Mouse (Mus musculus) testis, adult 2 months (tissue): ENCODE measurements around the gene Fbxo8.

ENCODE experiments used
- CTCF ChIP-seq: fragments of 200-500 bp; IDR thresholded peaks from 2 replicates; pipeline ENCODE4 v1.5.1; 2012; ENCODE audit warnings: low read depth, mild to moderate bottlenecking, inconsistent platforms, low read length, moderate library complexity; ENCODE audit not compliant: control insufficient read depth, insufficient read depth, insufficient replicate concordance
- POLR2A ChIP-seq: fragments of 200-500 bp; IDR thresholded peaks from 2 replicates; pipeline ENCODE4 v1.6.1; 2012; ENCODE audit warnings: low read depth, mild to moderate bottlenecking, inconsistent platforms, low read length, moderate library complexity; ENCODE audit not compliant: control insufficient read depth

DNA sequence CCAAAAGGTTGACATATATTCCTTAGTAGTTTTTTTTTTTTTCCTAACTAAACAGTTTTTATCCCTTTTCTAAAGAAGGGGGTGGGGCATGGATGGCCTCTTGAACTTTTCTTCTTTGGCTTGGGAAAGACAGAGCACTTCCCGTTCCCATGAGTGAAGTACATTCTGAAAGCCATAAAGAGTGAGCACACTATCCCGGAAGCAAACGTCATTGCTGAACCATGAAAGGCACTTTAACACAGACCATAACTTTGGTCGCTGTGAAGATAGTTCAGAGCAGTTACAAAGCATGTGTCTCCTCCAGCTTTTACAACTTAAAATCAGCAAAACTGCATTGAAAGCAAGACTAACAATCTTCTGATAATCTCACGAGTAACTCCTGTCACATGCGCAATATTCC is 32.0 kb upstream of the Fbxo8 start:
- TF ChIP-seq POLR2A = no peak
- no peak for TF ChIP-seq CTCF
